Mouse (Mus musculus) embryo, embryonic 10 days (tissue): ENCODE data around the gene Kcnk7.
A peak's percentile ranks its signal among the peaks of the same experiment; 100 is the strongest.
"Not testable (repeated sequence)": the region's sequence is repeated elsewhere in the genome, so short reads cannot be mapped to it uniquely, and the experiment has no call there.

Source experiments
- DNase-seq: peaks from one replicate; pipeline ENCODE4 v3.0.0-alpha.2; 2015; ENCODE audit warnings: low spot score

Gene Kcnk7

DNA sequence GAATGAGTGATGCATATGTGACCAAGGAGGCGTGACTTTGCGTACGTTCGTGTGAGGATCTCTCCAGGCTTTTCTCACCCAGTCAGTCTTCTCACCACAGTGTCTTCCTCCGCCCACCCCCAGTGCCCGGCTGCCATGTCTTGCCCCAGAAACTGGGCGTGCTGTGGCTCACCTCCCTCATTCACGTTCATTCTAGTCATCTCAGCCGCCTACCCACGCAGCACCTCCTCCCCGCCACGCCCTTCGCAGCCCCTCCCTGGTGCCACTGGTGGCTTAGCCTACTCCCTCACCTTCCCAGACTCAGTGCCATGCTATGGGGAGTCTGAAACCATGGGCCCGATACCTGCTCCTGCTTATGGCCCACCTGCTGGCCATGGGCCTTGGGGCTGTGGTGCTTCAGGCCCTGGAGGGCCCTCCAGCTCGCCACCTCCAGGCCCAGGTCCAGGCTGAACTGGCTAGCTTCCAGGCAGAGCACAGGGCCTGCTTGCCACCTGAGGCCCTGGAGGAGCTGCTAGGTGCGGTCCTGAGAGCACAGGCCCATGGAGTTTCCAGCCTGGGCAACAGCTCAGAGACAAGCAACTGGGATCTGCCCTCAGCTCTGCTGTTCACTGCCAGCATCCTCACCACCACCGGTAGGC is at the start of gene Kcnk7:
Gene Kcnk7, plus strand, starts transcription at position 205 of the 638 bp plus-strand sequence.
- DNase-seq, result no peak

DNA sequence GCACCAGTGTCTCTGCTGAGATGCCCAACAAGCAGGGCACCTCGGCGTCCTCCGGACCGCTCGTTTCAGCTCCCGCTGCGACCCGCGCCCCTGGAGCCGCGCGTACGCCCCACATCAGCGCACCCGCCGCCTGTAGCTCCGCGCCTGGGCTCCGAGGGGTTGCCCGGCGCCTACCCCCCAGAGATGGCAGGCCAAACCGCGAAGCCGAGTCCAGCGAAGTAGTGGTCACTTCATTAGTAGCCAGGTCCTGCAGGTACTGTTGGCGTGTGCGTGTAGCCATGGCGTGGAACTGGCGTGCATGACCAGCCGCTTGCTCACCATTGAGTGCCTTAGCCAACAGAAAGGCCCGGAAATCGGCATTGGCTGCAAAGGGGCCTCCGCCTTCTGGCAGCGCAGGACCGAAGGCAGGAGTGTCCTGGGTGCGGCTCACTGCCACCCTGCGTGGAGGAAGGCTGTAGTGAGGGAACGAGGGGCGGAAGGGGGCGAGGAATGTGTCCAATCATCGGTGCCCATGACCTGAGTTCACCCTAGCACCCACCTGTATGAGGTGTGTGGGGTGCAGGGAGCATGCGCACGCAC is 49.4 kb upstream of the Kcnk7 start:
- peak; percentile 24 for DNase-seq

- DNase-seq, result no peak
Measured at GRCm38 (mm10) chr19:5660942-5661751, 43.0 kb upstream of the Kcnk7 start.

GRCm38 (mm10) chr19:5662310-5662709 is 41.9 kb upstream of the Kcnk7 start:
- no peak for DNase-seq

GRCm38 (mm10) chr19:5662981-5663913 is 40.9 kb upstream of the Kcnk7 start, which contains the start of gene Sipa1:
Gene Sipa1, minus strand, starts transcription at chr19:5663707.
- DNase-seq, result peak; percentile 90

DNA sequence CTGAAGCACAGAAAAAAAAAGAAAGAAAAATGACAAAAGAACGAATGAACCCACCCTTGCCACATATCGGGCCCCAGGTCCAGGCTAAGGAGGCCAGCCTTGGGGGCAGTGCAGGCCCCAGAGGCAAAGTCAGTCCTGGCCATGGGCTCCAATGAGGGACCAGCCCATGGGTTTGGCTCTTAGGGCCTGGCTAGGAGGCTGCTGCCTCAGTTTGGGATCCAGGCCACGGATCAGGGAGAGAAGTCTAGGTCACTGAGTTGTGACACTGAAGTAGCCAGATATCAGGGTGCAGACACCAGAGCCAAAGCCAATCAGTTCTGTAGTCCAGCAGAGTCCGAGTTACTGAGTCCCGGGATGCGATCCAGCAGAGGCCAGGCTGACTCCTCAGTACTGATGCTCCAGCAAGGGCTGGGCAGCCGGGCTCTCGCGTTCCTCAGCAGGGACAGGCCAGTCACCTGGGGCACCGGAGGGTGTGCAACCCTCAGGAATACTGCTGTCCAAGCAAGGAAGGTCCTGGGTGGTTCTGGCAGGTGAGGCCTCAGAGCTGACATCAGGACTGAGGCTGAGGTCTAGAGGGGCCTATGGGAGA is 39.4 kb upstream of the Kcnk7 start:
- DNase-seq, result no peak

DNA sequence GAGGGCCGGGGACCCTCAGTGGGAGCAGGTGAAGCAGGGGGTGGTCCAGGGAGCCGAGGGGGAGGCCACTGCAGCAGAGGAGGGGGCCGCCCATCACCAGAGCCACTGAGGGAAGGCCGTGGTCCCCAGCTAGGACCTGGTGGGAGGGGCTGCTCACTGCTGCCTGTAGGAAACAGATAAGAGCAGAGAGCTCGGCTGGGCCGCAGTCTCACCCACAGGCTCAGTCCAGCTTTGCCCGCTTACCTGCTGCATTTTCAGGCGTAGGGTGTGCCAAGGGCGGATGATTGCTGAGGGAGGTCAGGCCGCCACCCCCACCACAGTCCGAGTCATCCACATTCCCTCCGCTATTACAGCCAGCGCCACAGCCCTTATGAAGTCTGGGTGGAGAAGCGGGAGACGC is 38.7 kb upstream of the Kcnk7 start:
- DNase-seq, result no peak

DNA sequence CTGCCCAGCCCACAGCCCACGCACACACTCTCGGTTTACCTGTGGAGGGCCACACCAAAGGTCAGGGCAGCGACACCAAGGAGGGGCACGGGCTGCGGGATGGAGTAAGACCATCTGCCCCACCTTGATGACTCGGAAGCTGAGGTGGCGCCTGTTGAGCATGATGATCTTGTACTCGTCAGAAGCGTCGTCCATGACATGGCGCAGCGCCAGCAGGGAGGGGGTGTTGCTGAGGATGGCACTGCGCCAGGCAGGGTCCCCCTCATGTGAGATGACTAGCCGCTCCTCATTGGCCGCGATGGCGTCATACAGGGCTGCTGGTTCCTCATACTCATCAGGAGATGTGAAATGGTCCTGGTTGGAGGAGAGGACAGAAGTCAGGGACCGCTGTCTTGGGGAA is 37.8 kb upstream of the Kcnk7 start:
- DNase-seq, result no peak

DNA sequence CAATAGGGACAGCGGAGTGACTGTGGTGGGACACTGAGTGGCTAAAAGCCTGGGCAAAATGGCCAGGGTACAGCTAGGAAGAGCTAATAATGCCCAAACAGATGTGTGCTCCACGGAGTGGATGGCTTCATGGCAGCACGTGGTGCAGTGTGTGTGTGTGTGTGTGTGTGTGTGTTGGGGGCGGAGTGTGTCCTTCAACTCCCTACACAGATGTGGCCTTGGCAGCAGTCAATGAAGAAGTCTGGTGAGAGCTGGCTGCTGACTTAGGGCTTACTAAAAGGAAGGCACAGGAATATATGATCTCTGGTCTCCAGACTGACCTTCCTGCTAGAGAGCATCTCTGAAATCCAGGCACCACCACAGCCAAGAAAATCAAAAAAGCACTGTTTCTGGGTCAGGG is 35.8 kb upstream of the Kcnk7 start:
- DNase-seq, result no peak

- no peak for DNase-seq
Measured at GRCm38 (mm10) chr19:5680432-5680831, 23.7 kb upstream of the Kcnk7 start.

GRCm38 (mm10) chr19:5684236-5684635 is 19.9 kb upstream of the Kcnk7 start:
- no peak for DNase-seq

DNA sequence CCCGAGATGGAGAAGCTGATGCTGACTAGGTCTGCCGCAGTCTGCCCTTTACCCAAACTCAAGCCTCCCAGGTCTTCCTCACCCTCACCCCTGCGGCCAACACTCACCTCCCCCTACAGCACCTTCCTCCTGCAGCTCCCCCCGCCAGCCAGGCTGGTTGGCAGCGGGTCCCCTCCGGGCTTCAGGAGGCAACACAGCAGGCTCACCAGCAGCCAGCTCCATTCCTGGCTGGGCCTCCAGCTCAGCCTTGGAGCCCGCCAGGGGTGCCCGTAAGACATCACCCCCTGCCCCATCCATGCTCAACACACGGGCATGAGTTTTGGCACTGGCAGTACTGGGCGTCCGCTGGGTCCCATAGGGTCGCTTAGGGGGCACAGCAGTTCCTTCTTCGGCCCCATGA is 19.2 kb upstream of the Kcnk7 start:
- DNase-seq, result no peak

GRCm38 (mm10) chr19:5685431-5685830 is 18.7 kb upstream of the Kcnk7 start:
- no peak for DNase-seq

DNA sequence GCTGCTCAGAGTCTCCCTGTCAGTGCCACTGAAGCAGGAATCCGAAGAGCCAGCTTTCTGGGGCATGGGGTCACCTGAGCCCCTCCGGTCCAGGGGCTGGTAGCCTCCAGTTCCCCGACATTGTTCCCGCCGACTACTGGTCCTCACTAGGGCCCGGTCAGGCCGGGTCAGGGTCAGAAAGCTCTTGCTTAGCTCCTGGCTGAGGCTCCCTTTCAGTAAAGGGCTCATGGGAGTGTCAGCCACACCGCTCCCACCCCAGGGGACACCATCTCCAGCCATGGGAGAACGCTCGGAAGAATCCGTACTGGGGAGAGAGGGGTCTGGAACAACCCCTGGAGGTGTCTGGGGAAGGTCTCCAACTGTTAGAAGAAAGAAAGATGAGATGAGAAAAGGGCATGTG is 18.3 kb upstream of the Kcnk7 start:
- no peak for DNase-seq

- DNase-seq, result no peak
Measured at GRCm38 (mm10) chr19:5686437-5686836, 17.7 kb upstream of the Kcnk7 start.

- DNase-seq, result not testable (repeated sequence)
Measured at GRCm38 (mm10) chr19:5686954-5687353, 17.2 kb upstream of the Kcnk7 start.

GRCm38 (mm10) chr19:5687738-5688137 is 16.4 kb upstream of the Kcnk7 start:
- peak; percentile 18 for DNase-seq

DNA sequence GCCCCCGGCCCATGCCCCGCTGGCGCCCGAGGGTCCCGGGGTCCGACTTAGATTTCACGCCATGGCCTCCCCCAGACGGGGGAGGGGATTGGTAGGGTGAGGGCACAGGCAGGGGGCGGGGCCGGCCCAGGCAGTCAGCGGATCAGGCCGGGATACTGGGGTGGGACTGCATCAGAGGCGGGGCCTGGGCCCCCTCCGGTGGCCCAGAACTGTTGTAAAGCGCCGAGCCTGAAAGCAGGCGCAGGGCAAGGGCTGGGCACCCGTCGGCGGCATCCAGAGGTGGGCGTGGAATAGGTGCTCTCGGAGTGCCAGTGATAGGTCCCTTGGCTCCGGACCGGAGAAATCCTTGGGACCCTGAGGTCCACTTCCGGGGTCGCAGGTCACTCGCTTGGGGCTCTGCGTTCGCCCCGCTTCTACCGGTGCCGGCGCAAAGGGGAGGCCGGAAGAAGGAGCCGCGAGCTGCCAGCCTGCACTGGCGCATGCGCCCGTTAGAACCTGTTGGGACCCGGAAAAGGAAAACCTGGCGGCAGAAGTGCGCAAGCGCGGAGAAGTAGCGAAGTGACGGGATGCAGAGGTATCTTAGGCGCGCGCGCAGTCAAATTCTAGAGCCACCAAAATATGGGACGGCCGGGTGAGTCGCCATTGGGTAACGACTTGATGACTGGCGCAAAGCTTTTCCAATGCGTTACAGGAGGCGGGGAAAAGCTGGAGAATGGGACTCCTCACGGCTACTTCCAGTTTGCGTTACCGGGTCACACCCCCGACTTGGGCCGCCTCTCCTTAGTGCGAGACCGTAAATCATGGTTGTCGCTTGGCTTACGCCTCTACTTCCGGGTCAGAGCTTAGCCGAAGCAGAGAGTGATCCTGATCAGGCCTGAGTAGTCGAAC is 15.7 kb upstream of the Kcnk7 start, which contains the start of the genes Map3k11 and Pcnx3:
Gene Map3k11, plus strand, starts transcription at position 543 of the 888 bp plus-strand sequence.
Gene Pcnx3, minus strand, starts transcription at position 709 of the 888 bp plus-strand sequence.
- DNase-seq, result peak; percentile 97

- DNase-seq, result no peak
Measured at GRCm38 (mm10) chr19:5689088-5689428, 15.1 kb upstream of the Kcnk7 start.

GRCm38 (mm10) chr19:5689565-5690342 is 14.4 kb upstream of the Kcnk7 start:
- DNase-seq, result peak; percentile 87
